Mouse (Mus musculus) heart, adult 18-20 months (tissue): ENCODE results near the gene Olfr312. TPM values are rescaled to one million over a fixed set of nuclear protein-coding genes. Genes with fewer than 3 reads are reported as not detected.
A peak's percentile ranks its signal among the peaks of the same experiment; 100 is the strongest.

Source experiments
- DNase-seq, 2 experiments: peaks; one replicate each; pipeline ENCODE4 v3.0.0; 2021 to 2022; ENCODE audit warnings: mixed read lengths in 1 of 2
- total RNA-seq, 2 experiments: library from RNA; stranded (reverse); gene quantifications; 2 replicates each; pipeline ENCODE4 v1.2.3; 2021

Olfr312 gene
- total RNA-seq, 2 experiments from 2014 or later = not detected

DNA sequence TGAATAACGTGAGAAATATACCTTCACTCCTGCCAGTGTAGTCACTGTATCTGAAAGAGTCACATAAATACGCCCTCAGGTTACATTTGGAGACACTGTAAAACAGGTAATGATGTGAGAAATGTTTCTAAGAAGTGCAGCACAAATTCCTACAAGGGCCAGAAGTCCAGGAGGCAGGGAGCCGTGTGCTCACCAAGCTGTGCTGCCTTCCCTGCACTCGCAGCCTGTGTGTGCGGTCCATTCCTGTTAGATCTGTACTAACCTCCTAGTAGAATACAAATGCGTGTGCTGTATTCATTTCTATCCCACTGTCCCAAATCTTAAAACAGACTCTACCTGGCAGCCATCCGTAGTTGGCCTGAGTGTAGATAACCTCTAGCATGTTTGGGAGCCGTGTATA, 31.7 kb downstream of the Olfr312 start:
- DNase-seq = no peak

DNA sequence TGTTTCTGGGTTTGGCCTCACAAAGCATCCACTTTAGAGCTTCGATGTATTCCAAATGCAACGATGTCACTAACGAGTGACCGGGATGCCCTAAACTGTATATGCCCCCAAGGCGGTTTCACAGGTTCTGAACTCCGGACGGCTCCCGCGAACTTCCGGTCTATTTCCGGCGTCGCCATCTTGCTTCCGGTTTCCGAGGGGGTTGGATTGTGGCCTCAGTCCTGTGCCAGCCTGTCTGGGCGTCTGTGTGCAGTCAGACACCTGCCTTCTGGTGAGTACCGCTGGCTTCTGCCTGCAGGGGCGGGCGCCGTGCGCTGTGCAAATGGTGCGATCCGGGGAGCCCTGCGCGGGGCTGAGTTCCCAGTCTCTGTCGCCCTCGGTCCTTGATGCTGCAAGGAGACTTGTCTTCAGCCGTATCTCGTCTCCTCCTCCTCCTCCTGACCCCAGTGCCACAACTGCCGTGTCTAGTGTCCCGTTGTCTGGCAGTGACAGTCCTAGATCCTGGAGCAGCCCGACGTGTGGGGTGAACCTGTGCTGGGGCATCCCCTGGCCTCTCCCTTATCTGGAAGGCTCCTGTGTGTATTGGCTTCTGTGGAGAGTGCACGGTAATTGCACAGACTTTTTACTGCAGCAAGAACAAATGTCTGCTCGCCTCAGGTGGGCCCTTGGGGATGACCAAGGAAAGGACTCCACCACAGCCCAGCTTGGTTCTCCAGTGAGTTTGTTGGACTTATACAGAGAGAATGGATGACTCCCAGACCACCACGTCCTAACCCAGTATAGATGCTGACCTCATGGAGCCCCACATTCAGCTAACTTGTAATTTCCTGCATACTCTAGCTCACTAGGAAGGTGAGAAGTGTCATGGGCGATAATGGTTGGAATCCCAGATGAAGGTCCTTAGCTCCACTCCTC, 38.3 kb downstream of the Olfr312 start, which contains the start of gene 2810021J22Rik:
Gene 2810021J22Rik (plus strand): TSS at position 178 of the 915 bp plus-strand sequence.
- peak; percentile 80 to 84 for DNase-seq

- no peak for DNase-seq
These were observed 38.9 kb downstream of the Olfr312 start for GRCm38 (mm10) chr11:58867954-58868330.

- DNase-seq = peak in 1 of 2 experiments; percentile 13
These were observed 41.9 kb downstream of the Olfr312 start for GRCm38 (mm10) chr11:58870961-58871360.

DNA sequence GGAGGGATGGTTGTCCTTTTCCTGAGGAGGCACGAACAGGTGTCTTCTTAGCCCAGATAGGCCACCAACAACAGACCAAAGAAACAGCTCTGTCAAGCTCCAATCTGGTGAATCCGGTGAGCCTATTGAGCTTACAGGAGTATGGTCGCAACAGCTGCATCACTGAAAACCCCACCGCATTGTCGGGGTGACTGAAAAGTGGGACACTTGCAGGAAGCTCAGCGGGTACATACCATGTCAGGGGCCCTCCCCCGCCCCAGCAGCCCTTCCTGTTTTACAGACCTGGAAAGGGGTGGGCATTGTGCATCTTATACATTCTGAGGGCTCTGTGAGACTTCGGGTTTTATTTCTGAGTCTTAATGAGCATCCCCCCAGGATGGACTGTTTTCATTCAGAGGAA, 54.7 kb downstream of the Olfr312 start:
- DNase-seq = no peak

Other genes starting within 250 kb of the Olfr312 start
- gene Olfr324, start 234.1 kb upstream of the Olfr312 start, total RNA-seq = not detected
- gene 2210407C18Rik, start 213.2 kb upstream of the Olfr312 start, total RNA-seq = 1 to 10 TPM; 2.7 to 4.9 TPM
- not detected for gene Olfr323, start 198.7 kb upstream of the Olfr312 start, total RNA-seq
- gene Trim58, start 188.8 kb upstream of the Olfr312 start, total RNA-seq = not detected
- gene Olfr322, start 170.5 kb upstream of the Olfr312 start, total RNA-seq = not detected
- not detected for gene Olfr320, start 148.1 kb upstream of the Olfr312 start, total RNA-seq
- not detected for gene Olfr319, start 130.1 kb upstream of the Olfr312 start, total RNA-seq
- not detected for gene Olfr318, start 105.2 kb upstream of the Olfr312 start, total RNA-seq
- gene Olfr317, start 90.0 kb upstream of the Olfr312 start, total RNA-seq = not detected
- not detected for gene Olfr316, start 76.5 kb upstream of the Olfr312 start, total RNA-seq
- not detected for gene Olfr315, start 56.0 kb upstream of the Olfr312 start, total RNA-seq
- not detected for gene Olfr314, start 46.3 kb upstream of the Olfr312 start, total RNA-seq
- not detected for gene Fam183b, start 27.3 kb upstream of the Olfr312 start, total RNA-seq
- not detected for gene Olfr313, start 14.2 kb upstream of the Olfr312 start, total RNA-seq
- gene Olfr311, start 10.0 kb downstream of the Olfr312 start, total RNA-seq = not detected
- 1 to 10 TPM in 1 of 2 experiments, under 1 TPM in 1; 0.92 to 1.9 TPM for gene Gm12258, start 17.9 kb downstream of the Olfr312 start, total RNA-seq
- 1 to 10 TPM; 1.6 to 2.3 TPM for gene 2810021J22Rik, start 38.0 kb downstream of the Olfr312 start, total RNA-seq
- gene Zfp39, start 75.0 kb downstream of the Olfr312 start, total RNA-seq = 1 to 10 TPM; 2.6 to 2.7 TPM
- gene Btnl10, start 88.7 kb downstream of the Olfr312 start, total RNA-seq = not detected
- 100 to 1,000 TPM; 165 to 170 TPM for gene Rnf187, start 109.7 kb downstream of the Olfr312 start, total RNA-seq
- 1 to 10 TPM; 1.0 to 1.4 TPM for gene Hist3h2ba, start 119.7 kb downstream of the Olfr312 start, total RNA-seq
- gene Hist3h2a, start 125.4 kb downstream of the Olfr312 start, total RNA-seq = 10 to 100 TPM; 13.9 to 17.4 TPM
- under 1 TPM in 1 of 2 experiments, not detected in 1; 0.12 TPM for gene Trim17, start 125.4 kb downstream of the Olfr312 start, total RNA-seq
- 10 to 100 TPM; 15.2 to 15.4 TPM for gene Trim11, start 148.9 kb downstream of the Olfr312 start, total RNA-seq